Mouse (Mus musculus): ENCODE results near the gene Pttg1ip. TPM values are rescaled to one million over a fixed set of nuclear protein-coding genes. Genes with fewer than 3 reads are reported as not detected.

Gene Pttg1ip
- polyA plus RNA-seq (2014; fragmentation: Illumina TruSeq; extraction: RNeasy Lipid Tissue Mini Kit (QIAGEN cat#74804); ENCODE audit: low read depth, low replicate concordance) = 176 TPM

DNA sequence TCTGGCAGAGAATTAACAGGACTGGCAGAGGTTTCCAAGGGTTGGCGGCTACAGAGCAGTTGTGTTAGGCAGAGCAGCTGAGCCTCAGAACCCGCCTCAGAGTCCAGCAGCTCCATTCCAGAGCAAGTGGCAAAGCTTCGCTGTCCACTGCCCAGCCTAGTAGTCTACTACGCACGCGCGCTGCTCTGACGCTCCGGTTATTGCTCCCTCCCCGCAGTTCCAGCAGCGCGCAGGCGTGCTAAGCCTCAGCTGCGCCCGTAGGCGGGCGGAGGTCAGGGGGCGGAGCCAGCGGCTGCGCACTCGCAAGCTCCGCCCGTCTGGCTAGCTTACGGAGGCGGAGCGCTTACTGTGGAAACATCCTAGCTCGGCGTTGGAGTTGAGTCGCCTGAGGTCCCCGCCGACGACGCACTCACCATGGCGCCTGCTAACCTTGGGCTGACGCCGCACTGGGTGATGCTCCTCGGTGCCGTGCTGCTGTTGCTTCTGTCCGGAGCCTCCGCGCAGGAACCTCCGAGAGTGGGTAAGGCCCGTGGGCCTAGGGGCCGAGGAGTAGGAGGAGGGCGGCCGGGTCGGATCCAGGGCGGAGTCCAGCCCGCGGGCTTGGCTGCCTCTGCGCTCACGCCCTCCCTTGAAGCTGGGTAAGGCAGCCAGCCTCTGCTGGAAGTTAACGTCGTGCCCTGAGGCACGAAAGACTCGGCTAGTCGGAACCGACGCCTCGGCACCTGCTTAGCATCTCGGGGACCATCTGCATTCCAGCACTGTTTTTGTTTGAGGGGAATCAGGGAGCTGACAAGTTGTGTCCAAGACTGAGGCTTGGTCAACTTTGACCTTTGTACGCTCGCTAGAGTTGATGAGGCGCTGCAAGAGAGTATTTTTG, at the start of gene Pttg1ip:
Gene Pttg1ip (plus strand): TSS at position 313 of the 877 bp plus-strand sequence.

GRCm38 (mm10) chr10:77605908-77606826, 24.6 kb downstream of the Pttg1ip start, which contains the start of the genes Sumo3 and Gm49325:
Gene Sumo3 (plus strand): TSS chr10:77606097.
Gene Gm49325 (plus strand): TSS chr10:77606197.

DNA sequence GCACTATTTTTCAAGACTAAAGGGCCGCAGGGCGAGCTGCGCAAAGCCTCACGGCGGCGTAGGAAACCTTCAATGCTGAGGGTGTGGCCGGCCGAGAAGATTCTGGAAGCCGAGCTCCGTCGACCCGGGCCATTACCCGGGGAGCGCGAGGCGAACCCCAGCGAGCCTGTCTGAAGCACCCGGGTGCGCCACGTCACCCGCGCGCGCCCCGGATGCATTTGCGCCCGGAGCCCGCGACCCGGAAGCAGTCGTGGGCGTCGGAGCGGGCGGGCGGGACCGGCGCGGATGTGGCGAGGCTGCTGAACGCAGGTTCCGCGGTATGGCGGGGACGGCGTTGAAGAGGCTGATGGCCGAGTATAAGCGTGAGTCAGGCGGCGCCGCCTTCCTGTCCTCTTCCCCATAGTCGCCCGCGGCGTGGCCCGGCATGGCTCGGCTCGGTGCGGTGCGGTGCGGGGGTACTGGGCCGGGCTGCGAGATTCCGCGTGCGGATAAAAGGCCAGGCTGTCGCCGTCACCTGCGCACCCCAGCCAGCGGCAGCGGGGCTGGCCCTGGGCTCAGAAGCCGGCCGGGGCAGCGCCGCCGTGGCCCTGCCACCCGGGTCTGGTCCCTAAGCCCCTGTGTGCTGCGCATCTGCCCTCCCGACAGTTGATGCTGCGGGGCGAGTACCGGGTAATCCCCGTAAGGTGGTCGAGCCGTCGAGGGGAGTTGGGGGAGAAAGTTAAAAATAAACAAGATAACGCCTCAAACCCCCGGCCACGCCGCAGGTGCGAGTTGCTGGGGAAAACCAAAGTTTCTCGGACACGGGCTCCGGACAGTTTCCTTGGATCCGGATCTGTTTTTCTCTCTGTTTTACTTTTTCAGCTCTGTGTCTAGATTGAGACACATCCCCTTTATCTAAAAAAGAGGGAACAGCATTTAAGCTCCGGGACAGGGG, 40.8 kb downstream of the Pttg1ip start, which contains the start of gene Ube2g2:
Gene Ube2g2 (plus strand): TSS at position 221 of the 934 bp plus-strand sequence.

Other genes starting within 250 kb of the Pttg1ip start
- 9.5 TPM for gene Adarb1, start 163.4 kb upstream of the Pttg1ip start, polyA plus RNA-seq (2014; fragmentation: Illumina TruSeq; extraction: RNeasy Lipid Tissue Mini Kit (QIAGEN cat#74804); ENCODE audit: low read depth, low replicate concordance)
- gene Fam207a, start 65.9 kb upstream of the Pttg1ip start, polyA plus RNA-seq (2014; fragmentation: Illumina TruSeq; extraction: RNeasy Lipid Tissue Mini Kit (QIAGEN cat#74804); ENCODE audit: low read depth, low replicate concordance) = 18.3 TPM
- 21.2 TPM for gene Itgb2, start 51.5 kb upstream of the Pttg1ip start, polyA plus RNA-seq (2014; fragmentation: Illumina TruSeq; extraction: RNeasy Lipid Tissue Mini Kit (QIAGEN cat#74804); ENCODE audit: low read depth, low replicate concordance)
- 138 TPM for gene Sumo3, start 24.4 kb downstream of the Pttg1ip start, polyA plus RNA-seq (2014; fragmentation: Illumina TruSeq; extraction: RNeasy Lipid Tissue Mini Kit (QIAGEN cat#74804); ENCODE audit: low read depth, low replicate concordance)
- 3.7 TPM for gene Gm49325, start 24.5 kb downstream of the Pttg1ip start, polyA plus RNA-seq (2014; fragmentation: Illumina TruSeq; extraction: RNeasy Lipid Tissue Mini Kit (QIAGEN cat#74804); ENCODE audit: low read depth, low replicate concordance)
- 41.8 TPM for gene Ube2g2, start 40.6 kb downstream of the Pttg1ip start, polyA plus RNA-seq (2014; fragmentation: Illumina TruSeq; extraction: RNeasy Lipid Tissue Mini Kit (QIAGEN cat#74804); ENCODE audit: low read depth, low replicate concordance)
- gene Tspear, start 104.8 kb downstream of the Pttg1ip start, polyA plus RNA-seq (2014; fragmentation: Illumina TruSeq; extraction: RNeasy Lipid Tissue Mini Kit (QIAGEN cat#74804); ENCODE audit: low read depth, low replicate concordance) = 0.27 TPM
- gene Gm19402, start 109.0 kb downstream of the Pttg1ip start, polyA plus RNA-seq (2014; fragmentation: Illumina TruSeq; extraction: RNeasy Lipid Tissue Mini Kit (QIAGEN cat#74804); ENCODE audit: low read depth, low replicate concordance) = not detected
- gene Gm9508, start 115.5 kb downstream of the Pttg1ip start, polyA plus RNA-seq (2014; fragmentation: Illumina TruSeq; extraction: RNeasy Lipid Tissue Mini Kit (QIAGEN cat#74804); ENCODE audit: low read depth, low replicate concordance) = not detected
- not detected for gene Gm10272, start 124.9 kb downstream of the Pttg1ip start, polyA plus RNA-seq (2014; fragmentation: Illumina TruSeq; extraction: RNeasy Lipid Tissue Mini Kit (QIAGEN cat#74804); ENCODE audit: low read depth, low replicate concordance)
- gene Gm10024, start 129.7 kb downstream of the Pttg1ip start, polyA plus RNA-seq (2014; fragmentation: Illumina TruSeq; extraction: RNeasy Lipid Tissue Mini Kit (QIAGEN cat#74804); ENCODE audit: low read depth, low replicate concordance) = not detected
- gene Gm10142, start 134.1 kb downstream of the Pttg1ip start, polyA plus RNA-seq (2014; fragmentation: Illumina TruSeq; extraction: RNeasy Lipid Tissue Mini Kit (QIAGEN cat#74804); ENCODE audit: low read depth, low replicate concordance) = not detected
- gene Krtap12-1, start 138.9 kb downstream of the Pttg1ip start, polyA plus RNA-seq (2014; fragmentation: Illumina TruSeq; extraction: RNeasy Lipid Tissue Mini Kit (QIAGEN cat#74804); ENCODE audit: low read depth, low replicate concordance) = not detected
- gene Gm10100, start 144.8 kb downstream of the Pttg1ip start, polyA plus RNA-seq (2014; fragmentation: Illumina TruSeq; extraction: RNeasy Lipid Tissue Mini Kit (QIAGEN cat#74804); ENCODE audit: low read depth, low replicate concordance) = not detected
- gene Gm18596, start 160.9 kb downstream of the Pttg1ip start, polyA plus RNA-seq (2014; fragmentation: Illumina TruSeq; extraction: RNeasy Lipid Tissue Mini Kit (QIAGEN cat#74804); ENCODE audit: low read depth, low replicate concordance) = not detected
- gene Gm9736, start 169.6 kb downstream of the Pttg1ip start, polyA plus RNA-seq (2014; fragmentation: Illumina TruSeq; extraction: RNeasy Lipid Tissue Mini Kit (QIAGEN cat#74804); ENCODE audit: low read depth, low replicate concordance) = not detected
- gene Gm3233, start 178.0 kb downstream of the Pttg1ip start, polyA plus RNA-seq (2014; fragmentation: Illumina TruSeq; extraction: RNeasy Lipid Tissue Mini Kit (QIAGEN cat#74804); ENCODE audit: low read depth, low replicate concordance) = not detected
- not detected for gene Gm3238, start 189.6 kb downstream of the Pttg1ip start, polyA plus RNA-seq (2014; fragmentation: Illumina TruSeq; extraction: RNeasy Lipid Tissue Mini Kit (QIAGEN cat#74804); ENCODE audit: low read depth, low replicate concordance)
- gene Gm7138, start 195.2 kb downstream of the Pttg1ip start, polyA plus RNA-seq (2014; fragmentation: Illumina TruSeq; extraction: RNeasy Lipid Tissue Mini Kit (QIAGEN cat#74804); ENCODE audit: low read depth, low replicate concordance) = not detected
- not detected for gene Gm3250, start 200.8 kb downstream of the Pttg1ip start, polyA plus RNA-seq (2014; fragmentation: Illumina TruSeq; extraction: RNeasy Lipid Tissue Mini Kit (QIAGEN cat#74804); ENCODE audit: low read depth, low replicate concordance)
- not detected for gene Gm7137, start 206.5 kb downstream of the Pttg1ip start, polyA plus RNA-seq (2014; fragmentation: Illumina TruSeq; extraction: RNeasy Lipid Tissue Mini Kit (QIAGEN cat#74804); ENCODE audit: low read depth, low replicate concordance)
- gene Gm9639, start 213.4 kb downstream of the Pttg1ip start, polyA plus RNA-seq (2014; fragmentation: Illumina TruSeq; extraction: RNeasy Lipid Tissue Mini Kit (QIAGEN cat#74804); ENCODE audit: low read depth, low replicate concordance) = not detected
- not detected for gene Gm19668, start 217.4 kb downstream of the Pttg1ip start, polyA plus RNA-seq (2014; fragmentation: Illumina TruSeq; extraction: RNeasy Lipid Tissue Mini Kit (QIAGEN cat#74804); ENCODE audit: low read depth, low replicate concordance)
- not detected for gene Gm9507, start 230.1 kb downstream of the Pttg1ip start, polyA plus RNA-seq (2014; fragmentation: Illumina TruSeq; extraction: RNeasy Lipid Tissue Mini Kit (QIAGEN cat#74804); ENCODE audit: low read depth, low replicate concordance)
- not detected for gene Gm2696, start 233.0 kb downstream of the Pttg1ip start, polyA plus RNA-seq (2014; fragmentation: Illumina TruSeq; extraction: RNeasy Lipid Tissue Mini Kit (QIAGEN cat#74804); ENCODE audit: low read depth, low replicate concordance)
- not detected for gene Krtap10-4, start 245.4 kb downstream of the Pttg1ip start, polyA plus RNA-seq (2014; fragmentation: Illumina TruSeq; extraction: RNeasy Lipid Tissue Mini Kit (QIAGEN cat#74804); ENCODE audit: low read depth, low replicate concordance)

Data from adipose tissue, adult 10 weeks (tissue).